Mouse (Mus musculus): Measurements from ENCODE around the gene Inafm1. TPM values are rescaled to one million over a fixed set of nuclear protein-coding genes. Genes with fewer than 3 reads are reported as not detected.
"Not testable (repeated sequence)": the region's sequence is repeated elsewhere in the genome, so short reads cannot be mapped to it uniquely, and the experiment has no call there.

Inafm1 gene
- polyA plus RNA-seq, 1 experiment from 2014 or later: 13.0 TPM

- Histone ChIP-seq H3K27me3 (replicated peaks; ENCODE audit: control insufficient read depth, insufficient read depth, low read length) (no peaks in the 10 kb centered on the region), H3K4me1 (ENCODE audit: control insufficient read depth, insufficient read depth, low read length) (no peaks in the 10 kb centered on the region), H3K36me3 (ENCODE audit: control insufficient read depth, insufficient read depth, low read length) (no peaks in the 10 kb centered on the region), H3K9ac (ENCODE audit: low read depth, low read length) (no peak overlapping the region), H3K27ac (ENCODE audit: low read length) (no peak overlapping the region), H3K4me3 (ENCODE audit: low read length) (no peak overlapping the region), H3K4me2 (ENCODE audit: low read depth, low read length) (no peak overlapping the region), H3K9me3 (ENCODE audit: control insufficient read depth, low read length) (no peaks in the 10 kb centered on the region)
- ATAC-seq: no peak
- 87% methylated on average over 11 of the region's 11 CpGs for WGBS
Measured at GRCm38 (mm10) chr7:16257830-16258229, 15.6 kb downstream of the Inafm1 start.

- H3K9me3 ChIP-seq (ENCODE audit: control insufficient read depth, low read length); ATAC-seq; H3K27me3 ChIP-seq (replicated peaks; ENCODE audit: control insufficient read depth, insufficient read depth, low read length); H3K27ac ChIP-seq (ENCODE audit: low read length); H3K36me3 ChIP-seq (ENCODE audit: control insufficient read depth, insufficient read depth, low read length); H3K4me3 ChIP-seq (ENCODE audit: low read length); H3K9ac ChIP-seq (ENCODE audit: low read depth, low read length); H3K4me1 ChIP-seq (ENCODE audit: control insufficient read depth, insufficient read depth, low read length); H3K4me2 ChIP-seq (ENCODE audit: low read depth, low read length): not testable (repeated sequence)
- 79% methylated on average over 4 of the region's 4 CpGs for WGBS
Measured at GRCm38 (mm10) chr7:16255963-16256362, 17.5 kb downstream of the Inafm1 start.

- no peaks in the 10 kb centered on the region for H3K4me1 ChIP-seq (ENCODE audit: control insufficient read depth, insufficient read depth, low read length)
- no peak for ATAC-seq
- WGBS: 37% methylated on average over 4 of the region's 4 CpGs
- no peak overlapping the region for H3K4me2 ChIP-seq (ENCODE audit: low read depth, low read length)
- no peak overlapping the region for H3K9ac ChIP-seq (ENCODE audit: low read depth, low read length)
- H3K9me3 ChIP-seq (ENCODE audit: control insufficient read depth, low read length): no peaks in the 10 kb centered on the region
- H3K27ac ChIP-seq (ENCODE audit: low read length): no peak overlapping the region
- H3K36me3 ChIP-seq (ENCODE audit: control insufficient read depth, insufficient read depth, low read length): no peaks in the 10 kb centered on the region
- no peaks in the 10 kb centered on the region for H3K27me3 ChIP-seq (replicated peaks; ENCODE audit: control insufficient read depth, insufficient read depth, low read length)
- no peak overlapping the region for H3K4me3 ChIP-seq (ENCODE audit: low read length)
Measured at GRCm38 (mm10) chr7:16254195-16254594, 19.2 kb downstream of the Inafm1 start.

- no peak overlapping the region for H3K27ac ChIP-seq (ENCODE audit: low read length)
- no peak overlapping the region for H3K4me3 ChIP-seq (ENCODE audit: low read length)
- H3K4me2 ChIP-seq (ENCODE audit: low read depth, low read length): no peak overlapping the region
- H3K36me3 ChIP-seq (ENCODE audit: control insufficient read depth, insufficient read depth, low read length): no peaks in the 10 kb centered on the region
- no peak for ATAC-seq
- 78% methylated on average over 5 of the region's 5 CpGs for WGBS
- no peaks in the 10 kb centered on the region for H3K27me3 ChIP-seq (replicated peaks; ENCODE audit: control insufficient read depth, insufficient read depth, low read length)
- no peaks in the 10 kb centered on the region for H3K9me3 ChIP-seq (ENCODE audit: control insufficient read depth, low read length)
- H3K9ac ChIP-seq (ENCODE audit: low read depth, low read length): no peak overlapping the region
- H3K4me1 ChIP-seq (ENCODE audit: control insufficient read depth, insufficient read depth, low read length): no peaks in the 10 kb centered on the region
Measured at GRCm38 (mm10) chr7:16250687-16251086, 22.7 kb downstream of the Inafm1 start.

- ATAC-seq: no peak
- Histone ChIP-seq H3K4me1 (ENCODE audit: control insufficient read depth, insufficient read depth, low read length) (no peaks in the 10 kb centered on the region), H3K4me3 (ENCODE audit: low read length) (no peak overlapping the region), H3K36me3 (ENCODE audit: control insufficient read depth, insufficient read depth, low read length) (no peaks in the 10 kb centered on the region), H3K9ac (ENCODE audit: low read depth, low read length) (no peak overlapping the region), H3K27me3 (replicated peaks; ENCODE audit: control insufficient read depth, insufficient read depth, low read length) (no peaks in the 10 kb centered on the region), H3K27ac (ENCODE audit: low read length) (no peak overlapping the region), H3K4me2 (ENCODE audit: low read depth, low read length) (no peak overlapping the region), H3K9me3 (ENCODE audit: control insufficient read depth, low read length) (no peaks in the 10 kb centered on the region)
- 33% methylated on average over 2 of the region's 4 CpGs for WGBS
Measured at GRCm38 (mm10) chr7:16245958-16246357, 27.5 kb downstream of the Inafm1 start.

- Histone ChIP-seq H3K9me3 (ENCODE audit: control insufficient read depth, low read length) (no peaks in the 10 kb centered on the region), H3K27ac (ENCODE audit: low read length) (no peak within 1 kb of the TSS), H3K9ac (ENCODE audit: low read depth, low read length) (no peak within 1 kb of the TSS), H3K27me3 (replicated peaks; ENCODE audit: control insufficient read depth, insufficient read depth, low read length) (no peaks in the 10 kb centered on the region), H3K36me3 (ENCODE audit: control insufficient read depth, insufficient read depth, low read length) (no peaks in the 10 kb centered on the region), H3K4me3 (ENCODE audit: low read length) (no peak within 1 kb of the TSS), H3K4me2 (ENCODE audit: low read depth, low read length) (no peak within 1 kb of the TSS), H3K4me1 (ENCODE audit: control insufficient read depth, insufficient read depth, low read length) (no peaks in the 10 kb centered on the region)
- WGBS: 59% methylated on average over 5 of the region's 5 CpGs
- no peak for ATAC-seq
Measured at GRCm38 (mm10) chr7:16244067-16244466, 29.4 kb downstream of the Inafm1 start, which contains the start of gene C5ar2. C5ar2 (minus strand) TSS chr7:16244154.

- Histone ChIP-seq H3K4me2 (ENCODE audit: low read depth, low read length) (no peak overlapping the region), H3K4me3 (ENCODE audit: low read length) (no peak overlapping the region), H3K9me3 (ENCODE audit: control insufficient read depth, low read length) (no peaks in the 10 kb centered on the region), H3K9ac (ENCODE audit: low read depth, low read length) (no peak overlapping the region), H3K27ac (ENCODE audit: low read length) (no peak overlapping the region), H3K36me3 (ENCODE audit: control insufficient read depth, insufficient read depth, low read length) (no peaks in the 10 kb centered on the region), H3K27me3 (replicated peaks; ENCODE audit: control insufficient read depth, insufficient read depth, low read length) (no peaks in the 10 kb centered on the region), H3K4me1 (ENCODE audit: control insufficient read depth, insufficient read depth, low read length) (no peaks in the 10 kb centered on the region)
- WGBS: 85% methylated on average over 6 of the region's 6 CpGs
- ATAC-seq: no peak
Measured at GRCm38 (mm10) chr7:16242198-16242597, 31.2 kb downstream of the Inafm1 start.

GRCm38 (mm10) chr7:16241787-16242186 lies 31.6 kb downstream of the Inafm1 start:
- no peak overlapping the region for H3K9ac ChIP-seq (ENCODE audit: low read depth, low read length)
- no peak overlapping the region for H3K4me2 ChIP-seq (ENCODE audit: low read depth, low read length)
- no peaks in the 10 kb centered on the region for H3K36me3 ChIP-seq (ENCODE audit: control insufficient read depth, insufficient read depth, low read length)
- no peak for ATAC-seq
- H3K27me3 ChIP-seq (replicated peaks; ENCODE audit: control insufficient read depth, insufficient read depth, low read length): no peaks in the 10 kb centered on the region
- no peaks in the 10 kb centered on the region for H3K4me1 ChIP-seq (ENCODE audit: control insufficient read depth, insufficient read depth, low read length)
- WGBS: 54% methylated on average over 11 of the region's 11 CpGs
- no peaks in the 10 kb centered on the region for H3K9me3 ChIP-seq (ENCODE audit: control insufficient read depth, low read length)
- no peak overlapping the region for H3K4me3 ChIP-seq (ENCODE audit: low read length)
- H3K27ac ChIP-seq (ENCODE audit: low read length): no peak overlapping the region

- no peaks in the 10 kb centered on the region for H3K27me3 ChIP-seq (replicated peaks; ENCODE audit: control insufficient read depth, insufficient read depth, low read length)
- no peaks in the 10 kb centered on the region for H3K36me3 ChIP-seq (ENCODE audit: control insufficient read depth, insufficient read depth, low read length)
- H3K4me2 ChIP-seq (ENCODE audit: low read depth, low read length): no peak overlapping the region
- no peak for ATAC-seq
- WGBS: 90% methylated on average over 1 of the region's 1 CpGs
- H3K4me1 ChIP-seq (ENCODE audit: control insufficient read depth, insufficient read depth, low read length): no peaks in the 10 kb centered on the region
- H3K4me3 ChIP-seq (ENCODE audit: low read length): no peak overlapping the region
- H3K27ac ChIP-seq (ENCODE audit: low read length): no peak overlapping the region
- H3K9ac ChIP-seq (ENCODE audit: low read depth, low read length): no peak overlapping the region
- no peaks in the 10 kb centered on the region for H3K9me3 ChIP-seq (ENCODE audit: control insufficient read depth, low read length)
Measured at GRCm38 (mm10) chr7:16240978-16241303, 32.5 kb downstream of the Inafm1 start.

GRCm38 (mm10) chr7:16240281-16240977 lies 33.0 kb downstream of the Inafm1 start:
- no peaks in the 10 kb centered on the region for H3K4me1 ChIP-seq (ENCODE audit: control insufficient read depth, insufficient read depth, low read length)
- H3K4me3 ChIP-seq (ENCODE audit: low read length): no peak overlapping the region
- no peaks in the 10 kb centered on the region for H3K36me3 ChIP-seq (ENCODE audit: control insufficient read depth, insufficient read depth, low read length)
- ATAC-seq: no peak; the same call in 1 of the 2 replicates
- no peak overlapping the region for H3K4me2 ChIP-seq (ENCODE audit: low read depth, low read length)
- 67% methylated on average over 7 of the region's 7 CpGs for WGBS
- no peaks in the 10 kb centered on the region for H3K27me3 ChIP-seq (replicated peaks; ENCODE audit: control insufficient read depth, insufficient read depth, low read length)
- no peak overlapping the region for H3K9ac ChIP-seq (ENCODE audit: low read depth, low read length)
- H3K27ac ChIP-seq (ENCODE audit: low read length): no peak overlapping the region
- no peaks in the 10 kb centered on the region for H3K9me3 ChIP-seq (ENCODE audit: control insufficient read depth, low read length)

All from intestine, embryonic 16.5 days (tissue).